Mouse (Mus musculus) left cerebral cortex, adult 8-10 months (tissue): ENCODE measurements around the gene Tmem120b. TPM values are rescaled to one million over a fixed set of nuclear protein-coding genes. Genes with fewer than 3 reads are reported as not detected.

Experiments used
- DNase-seq, 2 experiments: peaks; one replicate each; pipeline ENCODE4 v3.0.0; 2022; ENCODE audit warnings: low spot score in 2 of 2
- total RNA-seq, 4 experiments: library from RNA; stranded (reverse); gene quantifications; 2 replicates each; pipeline ENCODE4 v1.2.4; 2022

Gene Tmem120b
- total RNA-seq, 4 experiments from 2014 or later = 13.8 to 16.4 (median 16.0) TPM

- DNase-seq = no peak
Measured at GRCm38 (mm10) chr5:123156763-123157162, 88.5 kb downstream of the Tmem120b start.

DNA sequence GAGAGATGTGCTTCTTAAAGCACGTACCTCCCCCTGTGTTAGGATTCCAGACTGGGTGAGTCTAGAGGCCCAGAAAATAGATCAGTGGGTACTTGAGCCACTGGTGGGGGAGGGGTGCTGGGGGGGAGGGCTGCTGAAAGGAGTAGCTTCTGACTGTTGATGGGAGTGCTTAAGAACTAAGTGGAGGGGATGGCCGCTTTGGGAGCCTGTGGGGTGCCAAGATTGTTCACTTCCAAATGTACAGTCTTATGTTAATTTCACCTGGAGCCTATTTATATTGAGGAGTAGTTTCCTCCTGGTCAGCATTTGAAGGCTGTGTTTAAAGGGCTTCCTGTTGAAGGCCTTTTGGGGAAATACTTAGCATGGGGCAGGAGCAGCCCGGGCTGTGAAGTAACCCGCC, 89.8 kb downstream of the Tmem120b start:
- DNase-seq = no peak

- no peak for DNase-seq
Measured at GRCm38 (mm10) chr5:123159446-123159845, 91.2 kb downstream of the Tmem120b start.

DNA sequence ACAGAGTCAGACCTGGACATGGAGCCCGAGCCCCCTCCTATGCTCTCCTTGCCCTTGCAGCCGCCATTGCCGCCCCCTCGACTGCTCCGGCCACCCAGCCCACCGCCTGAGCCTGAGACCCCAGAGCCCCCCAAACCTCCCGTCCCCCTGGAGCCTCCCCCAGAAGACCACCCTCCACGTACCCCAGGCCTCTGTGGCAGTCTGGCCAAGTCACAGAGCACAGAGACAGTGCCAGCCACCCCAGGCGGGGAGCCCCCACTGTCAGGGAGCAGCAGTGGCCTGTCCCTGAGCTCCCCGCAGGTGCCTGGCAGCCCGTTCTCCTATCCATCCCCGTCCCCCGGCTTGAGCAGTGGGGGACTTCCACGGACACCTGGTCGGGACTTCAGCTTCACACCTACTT, 91.7 kb downstream of the Tmem120b start:
- DNase-seq = no peak

DNA sequence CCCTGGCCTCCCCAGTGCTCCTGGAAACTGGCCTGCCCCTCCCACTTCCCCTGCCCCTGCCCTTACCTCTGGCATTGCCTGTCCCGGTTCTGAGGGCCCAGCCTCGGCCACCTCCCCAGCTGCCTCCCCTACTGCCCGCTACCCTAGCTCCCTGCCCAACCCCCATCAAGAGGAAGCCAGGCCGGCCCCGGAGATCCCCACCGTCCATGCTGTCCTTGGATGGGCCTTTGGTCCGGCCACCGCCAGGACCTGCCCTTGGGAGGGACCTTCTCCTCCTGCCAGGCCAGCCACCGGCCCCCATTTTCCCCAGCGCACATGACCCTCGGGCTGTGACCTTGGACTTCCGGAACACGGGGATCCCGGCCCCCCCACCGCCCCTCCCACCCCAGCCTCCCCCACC, 92.1 kb downstream of the Tmem120b start:
- no peak for DNase-seq

DNA sequence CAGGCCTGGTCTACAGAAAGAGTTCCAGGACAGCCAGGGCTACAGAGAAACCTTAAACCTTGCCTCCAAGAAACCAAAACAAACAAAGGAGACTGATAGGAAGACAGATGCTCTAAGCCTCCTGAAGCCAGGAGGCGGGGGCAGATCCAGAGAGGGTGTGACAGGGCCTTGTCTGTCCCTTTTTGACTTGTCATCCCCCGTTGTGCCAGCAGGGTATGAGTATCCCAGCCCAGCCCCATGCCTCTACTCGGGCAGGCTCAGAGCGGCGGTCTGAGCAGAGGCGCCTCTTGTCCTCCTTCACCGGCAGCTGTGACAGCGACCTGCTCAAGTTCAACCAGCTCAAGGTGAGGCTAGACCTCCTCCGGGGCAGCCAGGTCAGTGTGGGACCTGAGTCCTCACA, 94.7 kb downstream of the Tmem120b start:
- no peak for DNase-seq

DNA sequence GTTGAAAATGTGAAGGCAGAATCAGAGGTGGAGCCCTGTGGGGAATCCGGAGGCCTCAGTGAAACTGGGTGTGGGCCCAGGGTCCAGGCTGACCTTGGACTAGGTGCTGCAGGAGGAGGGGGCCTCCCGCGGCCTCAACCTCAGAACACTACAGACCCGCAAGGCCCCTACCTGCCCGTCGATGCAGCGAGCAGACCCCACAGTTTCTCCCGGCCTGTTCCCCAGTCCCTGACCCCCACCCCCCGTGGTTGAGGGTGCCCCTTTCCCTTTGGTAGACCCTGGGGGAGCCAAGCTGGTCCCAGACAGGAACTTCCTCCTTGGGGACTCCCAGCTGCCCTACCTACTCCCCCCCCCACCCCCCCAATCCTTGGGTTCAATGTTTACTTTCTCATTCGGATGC, 98.2 kb downstream of the Tmem120b start:
- DNase-seq = no peak

Other genes with a start within 250 kb of the Tmem120b start
- gene Anapc5, start 247.1 kb upstream of the Tmem120b start, total RNA-seq = 100 to 1,000 TPM; 201 to 221 (median 205) TPM
- 10 to 100 TPM; 52.6 to 75.9 (median 58.6) TPM for gene Rnf34, start 218.4 kb upstream of the Tmem120b start, total RNA-seq
- gene Kdm2b, start 78.6 kb upstream of the Tmem120b start, total RNA-seq = 10 to 100 TPM; 22.9 to 27.1 (median 24.6) TPM
- 10 to 100 TPM in 2 of 4 experiments, 1 to 10 TPM in 2; 6.1 to 11.8 (median 9.2) TPM for gene Orai1, start 53.3 kb upstream of the Tmem120b start, total RNA-seq
- not detected for gene Morn3, start 21.4 kb upstream of the Tmem120b start, total RNA-seq
- gene Rhof, start 64.3 kb downstream of the Tmem120b start, total RNA-seq = 10 to 100 TPM; 47.7 to 50.4 (median 48.3) TPM
- 10 to 100 TPM; 29.3 to 35.8 (median 32.5) TPM for gene Setd1b, start 73.8 kb downstream of the Tmem120b start, total RNA-seq
- gene Psmd9, start 101.0 kb downstream of the Tmem120b start, total RNA-seq = 10 to 100 TPM; 24.3 to 36.7 (median 27.7) TPM
- not detected for gene Hpd, start 114.3 kb downstream of the Tmem120b start, total RNA-seq
- gene Wdr66, start 183.7 kb downstream of the Tmem120b start, total RNA-seq = 1 to 10 TPM; 2.3 to 6.6 (median 5.5) TPM